Mouse (Mus musculus) CD8-positive naive resting alpha-beta T cell, adult 57 days (primary cell): ENCODE data around the gene Olfr786. TPM values are rescaled to one million over a fixed set of nuclear protein-coding genes. Genes with fewer than 3 reads are reported as not detected.

Source experiments
- total RNA-seq: library from RNA; stranded (reverse); gene quantifications from one replicate; pipeline ENCODE4 v1.2.4, GENCODE M21; 2023

Olfr786 gene
- total RNA-seq = not detected

DNA sequence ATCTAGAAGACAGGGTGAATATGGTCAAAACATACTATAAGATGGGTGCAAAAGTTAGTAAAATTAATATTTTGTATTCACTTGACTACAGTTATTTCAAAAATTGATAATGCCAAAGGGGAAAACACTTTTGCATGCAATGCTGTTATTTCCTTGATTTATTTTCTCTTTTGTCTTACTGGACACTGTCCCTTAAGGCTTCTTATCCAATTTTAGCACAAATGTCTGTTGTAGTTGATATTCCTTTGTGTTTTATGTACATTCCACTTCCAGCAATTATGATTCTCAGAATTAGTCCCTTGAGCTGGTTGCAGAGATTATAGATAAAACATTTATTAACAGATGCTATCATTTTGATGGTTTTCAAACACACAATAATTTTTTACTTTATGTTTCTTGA, at the start of gene Olfr786:
Olfr786 (plus strand) TSS at position 301 of the 400 bp plus-strand sequence.

GRCm38 (mm10) chr10:129383783-129384182, 43.3 kb upstream of the Olfr786 start, which contains the start of gene Olfr784:
Olfr784 (plus strand) TSS chr10:129384083.

GRCm38 (mm10) chr10:129405126-129405525, 22.0 kb upstream of the Olfr786 start, which contains the start of gene Olfr785:
Olfr785 (plus strand) TSS chr10:129405426.

DNA sequence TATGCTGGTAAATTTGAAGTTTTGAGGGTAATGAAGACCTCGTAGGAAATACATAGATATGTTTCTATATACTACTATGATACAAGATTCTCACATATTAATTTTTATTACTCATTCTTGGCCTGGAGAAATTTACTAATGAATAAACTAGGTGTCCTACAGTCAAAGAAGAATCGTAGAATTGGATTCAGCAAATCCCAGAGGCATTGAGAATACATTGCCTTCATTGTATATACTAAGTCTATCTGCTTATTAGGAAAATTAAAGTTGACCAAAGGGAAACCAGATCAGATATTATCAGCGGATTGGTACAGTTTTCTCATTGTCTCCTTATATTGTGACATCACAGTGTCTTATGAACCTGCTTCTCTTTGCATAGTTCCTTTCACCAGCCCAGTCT, 34.5 kb downstream of the Olfr786 start, which contains the start of gene Olfr787:
Olfr787 (plus strand) TSS at position 301 of the 400 bp plus-strand sequence.

DNA sequence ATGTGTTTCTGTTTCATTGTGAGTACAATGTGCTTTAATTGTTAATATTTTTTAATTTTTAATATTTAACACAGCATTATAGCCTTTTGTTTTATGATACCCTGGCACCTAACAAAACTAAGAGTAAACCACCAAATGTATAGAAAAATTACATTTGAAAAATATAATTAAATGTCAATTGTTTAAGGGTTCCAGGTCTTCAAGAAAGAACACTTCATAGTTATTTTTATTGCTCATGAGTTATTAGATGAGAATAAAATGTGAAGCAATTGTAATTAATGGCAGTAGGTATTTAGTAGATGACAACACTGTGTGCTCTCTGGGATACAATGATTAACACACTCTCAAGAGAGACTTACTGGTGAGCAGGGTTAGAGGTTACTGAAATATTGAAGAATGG, 43.6 kb downstream of the Olfr786 start, which contains the start of gene Olfr788:
Olfr788 (plus strand) TSS at position 301 of the 400 bp plus-strand sequence.

DNA sequence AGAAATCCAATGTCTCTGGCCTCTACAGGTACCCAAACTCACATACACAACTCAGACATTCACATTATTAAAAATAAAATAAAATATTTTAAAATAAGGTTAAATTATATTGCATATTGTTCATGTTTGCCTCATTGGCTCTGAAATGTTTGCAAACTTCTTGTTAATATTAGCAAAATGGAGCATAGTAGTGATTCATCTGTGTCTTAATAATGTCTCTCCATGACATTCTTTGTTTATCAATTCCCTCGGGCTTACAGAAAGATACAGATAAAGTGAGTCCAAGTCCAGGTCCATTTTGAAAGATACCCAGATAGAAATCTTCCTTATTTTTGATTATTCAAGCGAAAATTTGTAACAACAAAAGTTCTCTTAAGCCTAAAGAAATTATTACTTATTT, 57.3 kb downstream of the Olfr786 start, which contains the start of gene Olfr789:
Olfr789 (plus strand) TSS at position 301 of the 400 bp plus-strand sequence.

Other genes starting within 250 kb of the Olfr786 start
- gene Olfr772, start 249.4 kb upstream of the Olfr786 start, total RNA-seq = not detected
- gene Olfr773, start 239.9 kb upstream of the Olfr786 start, total RNA-seq = not detected
- gene Olfr774, start 191.1 kb upstream of the Olfr786 start, total RNA-seq = not detected
- gene Olfr775, start 178.9 kb upstream of the Olfr786 start, total RNA-seq = not detected
- gene Olfr776, start 168.2 kb upstream of the Olfr786 start, total RNA-seq = not detected
- gene Olfr777, start 155.8 kb upstream of the Olfr786 start, total RNA-seq = not detected
- not detected for gene Olfr780, start 109.2 kb upstream of the Olfr786 start, total RNA-seq
- not detected for gene Olfr781, start 98.5 kb upstream of the Olfr786 start, total RNA-seq
- not detected for gene Olfr782, start 78.5 kb upstream of the Olfr786 start, total RNA-seq
- gene Olfr784, start 43.2 kb upstream of the Olfr786 start, total RNA-seq = not detected
- not detected for gene Olfr785, start 21.9 kb upstream of the Olfr786 start, total RNA-seq
- not detected for gene Olfr787, start 34.6 kb downstream of the Olfr786 start, total RNA-seq
- gene Olfr788, start 43.7 kb downstream of the Olfr786 start, total RNA-seq = not detected
- gene Olfr789, start 57.4 kb downstream of the Olfr786 start, total RNA-seq = not detected
- gene Olfr790, start 71.2 kb downstream of the Olfr786 start, total RNA-seq = not detected
- not detected for gene Olfr791, start 94.5 kb downstream of the Olfr786 start, total RNA-seq
- gene Olfr792, start 111.9 kb downstream of the Olfr786 start, total RNA-seq = not detected
- gene Olfr794, start 140.3 kb downstream of the Olfr786 start, total RNA-seq = not detected
- not detected for gene Olfr796, start 185.3 kb downstream of the Olfr786 start, total RNA-seq
- not detected for gene Olfr798, start 200.6 kb downstream of the Olfr786 start, total RNA-seq
- not detected for gene Olfr799, start 210.2 kb downstream of the Olfr786 start, total RNA-seq
- gene Olfr800, start 230.4 kb downstream of the Olfr786 start, total RNA-seq = not detected
- gene Olfr801, start 246.6 kb downstream of the Olfr786 start, total RNA-seq = not detected